Mouse (Mus musculus): Measurements from ENCODE around the gene Gm10721.
"Not testable (repeated sequence)": the region's sequence is repeated elsewhere in the genome, so short reads cannot be mapped to it uniquely, and the experiment has no call there.

Gm10721 gene

DNA sequence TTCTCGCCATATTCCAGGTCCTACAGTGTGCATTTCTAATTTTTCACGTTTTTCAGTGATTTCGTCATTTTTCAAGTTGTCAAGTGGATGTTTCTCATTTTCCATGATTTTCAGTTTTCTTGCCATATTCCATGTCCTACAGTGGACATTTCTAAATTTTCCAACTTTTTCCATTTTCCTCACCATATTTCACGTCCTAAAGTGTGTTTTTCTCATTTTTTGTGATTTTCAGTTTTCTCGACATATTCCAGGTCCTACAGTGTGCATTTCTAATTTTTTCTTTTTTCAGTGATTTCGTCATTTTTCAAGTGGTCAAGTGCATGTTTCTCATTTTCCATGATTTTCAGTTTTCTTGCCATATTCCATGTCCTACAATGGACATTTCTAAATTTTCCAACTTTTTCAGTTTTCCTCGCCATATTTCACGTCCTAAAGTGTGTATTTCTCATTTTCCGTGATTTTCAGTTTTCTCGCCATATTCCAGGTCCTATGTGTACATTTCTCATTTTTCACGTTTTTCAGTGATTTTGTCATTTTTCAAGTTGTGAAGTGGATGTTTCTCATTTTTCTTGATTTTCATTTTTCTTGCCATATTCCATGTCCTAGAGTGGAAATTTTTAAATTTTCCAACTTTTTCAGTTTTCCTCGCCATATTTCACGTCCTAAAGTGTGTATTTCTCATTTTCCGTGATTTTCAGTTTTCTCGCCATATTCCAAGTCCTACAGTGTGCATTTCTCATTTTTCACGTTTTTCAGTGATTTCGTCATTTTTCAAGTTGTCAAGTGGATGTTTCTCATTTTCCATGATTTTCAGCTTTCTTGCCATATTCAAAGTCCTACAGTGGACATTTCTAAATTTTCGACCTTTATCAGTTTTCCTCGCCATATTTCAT lies 7.1 kb downstream of the Gm10721 start:
- H3K27me3 ChIP-seq (ENCODE audit: control insufficient read depth, insufficient read depth, low read length, poor library complexity, severe bottlenecking); DNase-seq (ENCODE audit: low read depth, low spot score); H3K36me3 ChIP-seq (ENCODE audit: control insufficient read depth, insufficient read depth, low read length, poor library complexity, severe bottlenecking): not testable (repeated sequence)

GRCm38 (mm10) chr9:3022316-3023008 lies 9.5 kb downstream of the Gm10721 start:
- H3K36me3 ChIP-seq (ENCODE audit: control insufficient read depth, insufficient read depth, low read length, poor library complexity, severe bottlenecking); H3K27me3 ChIP-seq (ENCODE audit: control insufficient read depth, insufficient read depth, low read length, poor library complexity, severe bottlenecking): not testable (repeated sequence)
- peak; percentile 41 for DNase-seq (ENCODE audit: low read depth, low spot score)

- H3K36me3 ChIP-seq (ENCODE audit: control insufficient read depth, insufficient read depth, low read length, poor library complexity, severe bottlenecking); DNase-seq (ENCODE audit: low read depth, low spot score); H3K27me3 ChIP-seq (ENCODE audit: control insufficient read depth, insufficient read depth, low read length, poor library complexity, severe bottlenecking): not testable (repeated sequence)
These were observed 10.5 kb downstream of the Gm10721 start, which contains the start of gene Gm10718 for GRCm38 (mm10) chr9:3023312-3023984. Gene Gm10718, plus strand, starts transcription at chr9:3023547.

- DNase-seq (ENCODE audit: low read depth, low spot score); H3K36me3 ChIP-seq (ENCODE audit: control insufficient read depth, insufficient read depth, low read length, poor library complexity, severe bottlenecking); H3K27me3 ChIP-seq (ENCODE audit: control insufficient read depth, insufficient read depth, low read length, poor library complexity, severe bottlenecking): not testable (repeated sequence)
These were observed 11.2 kb downstream of the Gm10721 start for GRCm38 (mm10) chr9:3023985-3024648.

- H3K36me3 ChIP-seq (ENCODE audit: control insufficient read depth, insufficient read depth, low read length, poor library complexity, severe bottlenecking); H3K27me3 ChIP-seq (ENCODE audit: control insufficient read depth, insufficient read depth, low read length, poor library complexity, severe bottlenecking); DNase-seq (ENCODE audit: low read depth, low spot score): not testable (repeated sequence)
These were observed 12.1 kb downstream of the Gm10721 start, which contains the start of gene Gm10717 for GRCm38 (mm10) chr9:3024912-3025467. Gene Gm10717, plus strand, starts transcription at chr9:3025417.

GRCm38 (mm10) chr9:3025653-3026052 lies 12.7 kb downstream of the Gm10721 start:
- not testable (repeated sequence) for H3K36me3 ChIP-seq (ENCODE audit: control insufficient read depth, insufficient read depth, low read length, poor library complexity, severe bottlenecking); DNase-seq (ENCODE audit: low read depth, low spot score); H3K27me3 ChIP-seq (ENCODE audit: control insufficient read depth, insufficient read depth, low read length, poor library complexity, severe bottlenecking)

DNA sequence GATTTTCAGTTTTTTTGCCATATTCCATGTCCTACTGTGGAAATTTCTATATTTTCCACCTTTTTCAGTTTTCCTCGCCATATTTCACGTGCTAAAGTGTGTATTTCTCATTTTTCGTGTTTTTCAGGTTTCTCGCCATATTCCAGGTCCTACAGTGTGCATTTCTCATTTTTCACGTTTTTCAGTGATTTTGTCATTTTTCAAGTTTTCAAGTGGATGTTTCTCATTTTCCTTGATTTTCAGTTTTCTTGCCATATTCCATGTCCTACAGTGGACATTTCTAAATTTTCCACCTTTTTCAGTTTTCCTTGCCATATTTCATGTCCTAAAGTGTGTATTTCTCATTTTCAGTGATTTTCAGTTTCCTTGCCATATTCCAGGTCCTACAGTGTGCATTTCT lies 13.2 kb downstream of the Gm10721 start:
- not testable (repeated sequence) for DNase-seq (ENCODE audit: low read depth, low spot score); H3K36me3 ChIP-seq (ENCODE audit: control insufficient read depth, insufficient read depth, low read length, poor library complexity, severe bottlenecking); H3K27me3 ChIP-seq (ENCODE audit: control insufficient read depth, insufficient read depth, low read length, poor library complexity, severe bottlenecking)

DNA sequence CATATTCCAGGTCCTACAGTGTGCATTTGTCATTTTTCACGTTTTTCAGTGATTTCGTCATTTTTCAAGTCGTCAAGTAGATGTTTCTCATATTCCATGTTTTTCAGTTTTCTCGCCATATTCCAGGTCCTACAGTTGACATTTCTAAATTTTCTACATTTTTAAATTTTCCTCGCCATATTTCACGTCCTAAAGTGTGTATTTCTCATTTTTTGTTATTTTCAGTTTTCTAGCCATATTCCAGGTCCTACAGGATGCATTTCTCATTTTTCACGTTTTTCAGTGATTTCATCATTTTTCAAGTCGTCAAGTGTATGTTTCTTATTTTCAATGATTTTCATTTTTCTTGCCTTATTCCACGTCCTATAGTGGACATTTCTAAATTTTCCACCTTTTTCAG lies 13.8 kb downstream of the Gm10721 start:
- H3K27me3 ChIP-seq (ENCODE audit: control insufficient read depth, insufficient read depth, low read length, poor library complexity, severe bottlenecking) = not testable (repeated sequence)

DNA sequence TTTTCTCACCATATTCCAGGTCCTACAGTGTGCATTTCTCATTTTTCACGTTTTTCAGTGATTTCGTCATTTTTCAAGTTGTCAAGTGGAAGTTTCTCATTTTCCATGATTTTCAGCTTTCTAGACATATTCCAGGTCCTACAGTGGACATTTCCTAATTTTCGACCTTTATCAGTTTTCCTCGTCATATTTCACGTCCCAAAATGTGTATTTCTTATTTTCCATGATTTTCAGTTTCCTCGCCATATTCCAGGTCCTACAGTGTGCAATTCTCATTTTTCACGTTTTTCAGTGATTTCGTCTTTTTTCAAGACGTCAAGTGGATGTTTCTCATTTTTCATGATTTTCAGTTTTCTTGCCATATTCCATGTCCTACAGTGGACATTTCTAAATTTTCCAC lies 14.3 kb downstream of the Gm10721 start:
- H3K36me3 ChIP-seq (ENCODE audit: control insufficient read depth, insufficient read depth, low read length, poor library complexity, severe bottlenecking); H3K27me3 ChIP-seq (ENCODE audit: control insufficient read depth, insufficient read depth, low read length, poor library complexity, severe bottlenecking): not testable (repeated sequence)
- DNase-seq (ENCODE audit: low read depth, low spot score) = peak; percentile 58

More for the DNA sequence above, 13.8 kb downstream of the Gm10721 start:
- DNase-seq (ENCODE audit: low read depth, low spot score); H3K36me3 ChIP-seq (ENCODE audit: control insufficient read depth, insufficient read depth, low read length, poor library complexity, severe bottlenecking): not testable (repeated sequence)

GRCm38 (mm10) chr9:3029276-3030000 lies 16.5 kb downstream of the Gm10721 start:
- H3K27me3 ChIP-seq (ENCODE audit: control insufficient read depth, insufficient read depth, low read length, poor library complexity, severe bottlenecking); H3K36me3 ChIP-seq (ENCODE audit: control insufficient read depth, insufficient read depth, low read length, poor library complexity, severe bottlenecking); DNase-seq (ENCODE audit: low read depth, low spot score): not testable (repeated sequence)

DNA sequence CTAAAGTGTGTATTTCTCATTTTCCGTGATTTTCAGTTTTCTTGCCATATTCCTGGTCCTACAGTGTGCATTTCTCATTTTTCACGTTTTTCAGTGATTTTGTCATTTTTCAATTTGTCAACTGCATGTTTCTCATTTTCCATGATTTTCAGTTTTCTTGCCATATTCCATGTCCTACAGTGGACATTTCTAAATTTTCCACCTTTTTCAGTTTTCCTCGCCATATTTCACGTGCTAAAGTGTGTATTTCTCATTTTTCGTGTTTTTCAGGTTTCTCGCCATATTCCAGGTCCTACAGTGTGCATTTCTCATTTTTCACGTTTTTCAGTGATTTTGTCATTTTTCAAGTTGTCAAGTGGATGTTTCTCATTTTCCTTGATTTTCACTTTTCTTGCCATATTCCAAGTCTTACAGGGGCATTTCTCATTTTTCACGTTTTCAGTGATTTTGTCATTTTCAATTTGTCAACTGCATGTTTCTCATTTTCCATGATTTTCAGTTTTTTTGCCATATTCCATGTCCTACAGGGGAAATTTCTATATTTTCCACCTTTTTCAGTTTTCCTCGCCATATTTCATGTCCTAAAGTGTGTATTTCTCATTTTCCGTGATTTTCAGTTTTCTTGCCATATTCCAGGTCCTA lies 17.9 kb downstream of the Gm10721 start:
- DNase-seq (ENCODE audit: low read depth, low spot score) = peak; percentile 86
- H3K27me3 ChIP-seq (ENCODE audit: control insufficient read depth, insufficient read depth, low read length, poor library complexity, severe bottlenecking); H3K36me3 ChIP-seq (ENCODE audit: control insufficient read depth, insufficient read depth, low read length, poor library complexity, severe bottlenecking): not testable (repeated sequence)

DNA sequence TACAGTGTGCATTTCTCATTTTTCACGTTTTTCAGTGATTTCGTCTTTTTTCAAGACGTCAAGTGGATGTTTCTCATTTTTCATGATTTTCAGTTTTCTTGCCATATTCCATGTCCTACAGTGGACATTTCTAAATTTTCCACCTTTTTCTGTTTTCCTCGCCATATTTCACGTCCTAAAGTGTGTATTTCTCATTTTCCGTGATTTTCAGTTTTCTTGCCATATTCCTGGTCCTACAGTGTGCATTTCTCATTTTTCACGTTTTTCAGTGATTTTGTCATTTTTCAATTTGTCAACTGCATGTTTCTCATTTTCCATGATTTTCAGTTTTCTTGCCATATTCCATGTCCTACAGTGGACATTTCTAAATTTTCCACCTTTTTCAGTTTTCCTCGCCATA lies 21.4 kb downstream of the Gm10721 start, which contains the start of gene Gm17535:
Gene Gm17535, plus strand, starts transcription at position 301 of the 400 bp plus-strand sequence.
- DNase-seq (ENCODE audit: low read depth, low spot score); H3K36me3 ChIP-seq (ENCODE audit: control insufficient read depth, insufficient read depth, low read length, poor library complexity, severe bottlenecking); H3K27me3 ChIP-seq (ENCODE audit: control insufficient read depth, insufficient read depth, low read length, poor library complexity, severe bottlenecking): not testable (repeated sequence)

- not testable (repeated sequence) for DNase-seq (ENCODE audit: low read depth, low spot score); H3K27me3 ChIP-seq (ENCODE audit: control insufficient read depth, insufficient read depth, low read length, poor library complexity, severe bottlenecking); H3K36me3 ChIP-seq (ENCODE audit: control insufficient read depth, insufficient read depth, low read length, poor library complexity, severe bottlenecking)
These were observed 23.6 kb downstream of the Gm10721 start, which contains the start of gene Gm10715 for GRCm38 (mm10) chr9:3036577-3036976. Gene Gm10715, plus strand, starts transcription at chr9:3036877.
